Mouse (Mus musculus) lung, postnatal 0 days (tissue): Measurements from ENCODE around the gene Zic2. TPM values are rescaled to one million over a fixed set of nuclear protein-coding genes. Genes with fewer than 3 reads are reported as not detected.

ENCODE experiments used
- ATAC-seq: fragments of 200-750 bp; cut with Nextera tagmentation; 2 replicates; pipeline ENCODE4 v1.8.0; 2017; ENCODE audit warnings: moderate library complexity
- DNase-seq: peaks from one replicate; pipeline ENCODE4 v3.0.0-alpha.2; 2016; ENCODE audit warnings: low spot score
- H3K27ac ChIP-seq: fragments of 300-500 bp; sonication (generic); 2 replicates; pipeline ENCODE4 v1.5.1; 2014; ENCODE audit warnings: antibody characterized with exemption, mild to moderate bottlenecking, low read length, mixed read lengths
- H3K27me3 ChIP-seq: fragments of 300-500 bp; sonication (generic); replicated peaks from 2 replicates; pipeline ENCODE4 v1.6.1; 2014; ENCODE audit warnings: low read length, mixed read lengths; ENCODE audit not compliant: insufficient read depth
- H3K36me3 ChIP-seq: fragments of 300-500 bp; sonication (generic); 2 replicates; pipeline ENCODE4 v1.6.1; 2014; ENCODE audit warnings: low read length, mixed read lengths; ENCODE audit not compliant: insufficient read depth
- H3K4me1 ChIP-seq: fragments of 300-500 bp; sonication (generic); 2 replicates; pipeline ENCODE4 v1.6.1; 2014; ENCODE audit warnings: antibody characterized with exemption, low read depth, low read length, mixed read lengths; ENCODE audit not compliant: insufficient read depth
- H3K4me2 ChIP-seq: fragments of 300-500 bp; sonication (generic); replicated peaks from 2 replicates; pipeline ENCODE4 v1.6.1; 2014; ENCODE audit warnings: low read depth, mild to moderate bottlenecking, low read length, moderate library complexity, mixed read lengths
- H3K4me3 ChIP-seq: fragments of 300-500 bp; sonication (generic); 2 replicates; pipeline ENCODE4 v1.5.1; 2014; ENCODE audit warnings: low read depth, low read length
- H3K9ac ChIP-seq: fragments of 300-500 bp; sonication (generic); replicated peaks from 2 replicates; pipeline ENCODE4 v1.6.1; 2014; ENCODE audit warnings: low read depth, mild to moderate bottlenecking
- H3K9me3 ChIP-seq: fragments of 300-500 bp; sonication (generic); 2 replicates; pipeline ENCODE4 v1.6.1; 2016; ENCODE audit warnings: low read length, mixed read lengths
- CTCF ChIP-seq: IDR thresholded peaks from 2 replicates; pipeline ENCODE4 v1.5.1; 2016; ENCODE audit warnings: antibody characterized with exemption, mild to moderate bottlenecking
- EP300 ChIP-seq: IDR thresholded peaks from 2 replicates; pipeline ENCODE4 v1.6.1; 2016; ENCODE audit warnings: antibody characterized with exemption, mild to moderate bottlenecking, control low read depth
- WGBS: fragments of 180-500 bp; shearing (Covaris S2); extraction: QIAGEN DNeasy Blood & Tissue Kit; methylation state at CpG from one replicate; pipeline ENCODE4 v1.1.7; 2014; 5-methylcytosine and 5-hydroxymethylcytosine counted together
- polyA plus RNA-seq: library from polyadenylated mRNA; unstranded; fragments of >200 nt; fragmentation: Nextera tagmentation; extraction: Ambion mirVana; gene quantifications from 2 replicates; pipeline ENCODE4 v1.2.1, GENCODE M21; 2015

Zic2 gene
- polyA plus RNA-seq, 1 experiment from 2014 or later, result 0.05 TPM

DNA sequence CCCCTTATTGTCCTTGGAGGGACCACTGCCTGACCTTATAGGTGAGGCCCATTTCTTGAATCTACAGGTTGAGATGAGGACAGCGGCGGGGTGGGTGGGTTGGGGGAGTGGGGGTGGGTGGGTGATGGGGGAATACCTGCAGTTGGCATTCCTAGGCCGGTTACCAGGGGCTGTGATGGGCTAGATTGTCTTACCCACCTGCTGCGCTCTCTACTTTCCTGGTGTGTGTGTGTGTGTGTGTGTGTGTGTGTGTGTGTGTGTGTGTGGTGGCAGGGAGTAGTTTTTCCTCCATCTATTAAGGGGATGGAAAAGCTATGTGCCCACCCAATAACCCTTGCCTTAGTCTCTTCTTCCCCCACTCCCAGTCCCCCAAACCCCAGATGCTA lies 9.2 kb downstream of the Zic2 start:
- WGBS, result 11% methylated on average over 3 of the region's 4 CpGs
- Histone ChIP-seq H3K27ac (no peak overlapping the region), H3K27me3 (peaks cover 73% of the 10 kb centered on the region), H3K9me3 (no peaks in the 10 kb centered on the region), H3K9ac (no peak overlapping the region), H3K4me3 (no peak overlapping the region), H3K36me3 (no peaks in the 10 kb centered on the region), H3K4me2 (no peak overlapping the region), H3K4me1 (no peaks in the 10 kb centered on the region)
- no peak for DNase-seq
- no peak for ATAC-seq
- TF ChIP-seq CTCF, result no peak
- TF ChIP-seq EP300, result no peak

- Histone ChIP-seq H3K4me3 (no peak overlapping the region), H3K27me3 (peaks cover 79% of the 10 kb centered on the region), H3K4me1 (no peaks in the 10 kb centered on the region), H3K9me3 (no peaks in the 10 kb centered on the region), H3K9ac (no peak overlapping the region), H3K36me3 (no peaks in the 10 kb centered on the region), H3K27ac (no peak overlapping the region), H3K4me2 (no peak overlapping the region)
- DNase-seq, result no peak
- no peak for ATAC-seq
- TF ChIP-seq EP300 (no peak), CTCF (no peak)
- 3% methylated on average over 23 of the region's 24 CpGs for WGBS
These were observed 9.8 kb downstream of the Zic2 start for GRCm38 (mm10) chr14:122484844-122485551.

- WGBS, result 3% methylated on average over 12 of the region's 12 CpGs
- TF ChIP-seq CTCF, result no peak
- TF ChIP-seq EP300, result no peak
These were observed 10.5 kb downstream of the Zic2 start for GRCm38 (mm10) chr14:122485635-122486181.

DNA sequence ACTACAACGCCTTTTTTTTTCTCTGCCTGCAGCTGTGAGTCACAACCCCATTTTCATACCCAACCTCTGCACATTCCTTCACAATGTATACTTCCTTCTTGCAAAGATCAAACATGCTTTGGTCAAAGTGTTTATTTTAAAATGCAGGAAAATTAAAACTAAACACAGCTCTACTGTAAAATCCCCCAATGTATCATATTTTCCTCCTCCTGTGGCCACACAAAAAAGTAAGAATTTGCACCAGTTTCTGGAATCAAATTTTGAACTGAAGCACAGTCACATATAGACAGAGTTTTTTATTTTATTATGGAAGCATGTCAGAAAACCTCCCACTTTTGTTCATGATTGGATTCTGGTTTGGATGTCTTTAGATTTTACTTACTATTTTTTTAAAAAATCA lies 11.4 kb downstream of the Zic2 start:
- Histone ChIP-seq H3K4me1 (no peaks in the 10 kb centered on the region), H3K4me2 (no peak overlapping the region), H3K27ac (no peak overlapping the region), H3K9ac (no peak overlapping the region), H3K36me3 (no peaks in the 10 kb centered on the region), H3K9me3 (no peaks in the 10 kb centered on the region), H3K4me3 (no peak overlapping the region), H3K27me3 (peaks cover 86% of the 10 kb centered on the region)
- DNase-seq (no peak), ATAC-seq (no peak)
- WGBS, result 12% methylated on average over 1 of the region's 1 CpGs
- TF ChIP-seq CTCF (no peak), EP300 (no peak)

More at GRCm38 (mm10) chr14:122485635-122486181, 10.5 kb downstream of the Zic2 start:
- H3K4me3 ChIP-seq, result no peak overlapping the region
- H3K27ac ChIP-seq, result no peak overlapping the region
- H3K27me3 ChIP-seq, result peaks cover 86% of the 10 kb centered on the region
- DNase-seq, result no peak
- H3K36me3 ChIP-seq, result no peaks in the 10 kb centered on the region
- no peak overlapping the region for H3K9ac ChIP-seq
- H3K9me3 ChIP-seq, result no peaks in the 10 kb centered on the region
- H3K4me2 ChIP-seq, result no peak overlapping the region
- H3K4me1 ChIP-seq, result no peaks in the 10 kb centered on the region
- no peak for ATAC-seq

GRCm38 (mm10) chr14:122487366-122487765 lies 12.1 kb downstream of the Zic2 start:
- Histone ChIP-seq H3K36me3 (no peaks in the 10 kb centered on the region), H3K9me3 (no peaks in the 10 kb centered on the region), H3K27me3 (peaks cover 81% of the 10 kb centered on the region), H3K4me2 (no peak overlapping the region), H3K9ac (no peak overlapping the region), H3K27ac (no peak overlapping the region), H3K4me1 (no peaks in the 10 kb centered on the region), H3K4me3 (no peak overlapping the region)
- WGBS, result 4% methylated on average over 5 of the region's 5 CpGs
- DNase-seq, result no peak
- TF ChIP-seq EP300 (no peak), CTCF (no peak)
- ATAC-seq, result no peak

DNA sequence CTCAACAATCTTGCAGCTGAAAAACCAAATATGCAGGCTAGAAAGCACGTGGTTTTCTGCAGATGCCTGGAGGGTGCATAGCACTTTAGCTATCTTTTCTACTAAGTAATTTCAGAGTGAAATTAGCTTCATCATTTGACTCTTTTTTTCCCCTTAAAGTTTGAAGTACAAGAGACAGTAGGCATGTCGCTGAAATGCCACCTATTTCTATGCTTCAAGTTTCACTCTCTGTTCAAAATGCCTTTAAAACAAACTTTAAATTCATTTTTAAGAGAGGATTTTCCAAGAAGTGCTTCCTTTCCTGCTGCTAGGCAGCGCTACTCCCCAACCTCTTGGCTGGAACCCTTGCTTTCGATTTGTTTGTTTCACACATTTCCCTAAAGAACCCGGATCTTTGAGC lies 13.8 kb downstream of the Zic2 start:
- Histone ChIP-seq H3K36me3 (no peaks in the 10 kb centered on the region), H3K27ac (no peak overlapping the region), H3K27me3 (peaks cover 76% of the 10 kb centered on the region), H3K4me2 (no peak overlapping the region), H3K4me1 (no peaks in the 10 kb centered on the region), H3K9ac (no peak overlapping the region), H3K9me3 (no peaks in the 10 kb centered on the region), H3K4me3 (no peak overlapping the region)
- 8% methylated on average over 5 of the region's 5 CpGs for WGBS
- TF ChIP-seq EP300 (no peak), CTCF (no peak)
- ATAC-seq (no peak), DNase-seq (no peak)
